Mouse (Mus musculus) bone marrow macrophage, adult 2 months (primary cell): ENCODE results near the gene Psmb11. TPM values are rescaled to one million over a fixed set of nuclear protein-coding genes. Genes with fewer than 3 reads are reported as not detected.
A peak's percentile ranks its signal among the peaks of the same experiment; 100 is the strongest.

Experiments
- H3K27ac ChIP-seq: 2 replicates; pipeline ENCODE4 v1.5.1; 2012; ENCODE audit warnings: low read depth, low read length; ENCODE audit not compliant: insufficient read depth
- H3K4me1 ChIP-seq: 2 replicates; pipeline ENCODE4 v1.6.1; 2012; ENCODE audit warnings: low read length; ENCODE audit not compliant: control insufficient read depth, insufficient read depth
- H3K4me3 ChIP-seq: 2 replicates; pipeline ENCODE4 v1.5.1; 2012; ENCODE audit warnings: mild to moderate bottlenecking, low read length, moderate library complexity; ENCODE audit not compliant: insufficient read depth
- CTCF ChIP-seq: IDR thresholded peaks from 2 replicates; pipeline ENCODE4 v1.5.1; 2012; ENCODE audit warnings: low read depth, mild to moderate bottlenecking, low read length, moderate library complexity
- POLR2A ChIP-seq: IDR thresholded peaks from 2 replicates; pipeline ENCODE4 v1.6.1; 2012; ENCODE audit warnings: mild to moderate bottlenecking, low read depth, low read length, borderline replicate concordance
- polyA plus RNA-seq: library from polyadenylated mRNA; stranded (reverse); fragments of >200 nt; gene quantifications from 2 replicates; pipeline ENCODE4 v1.2.4, GENCODE M21; 2012; ENCODE audit not compliant: missing spikeins, insufficient read depth, insufficient read length

Psmb11 gene
- polyA plus RNA-seq, 1 experiment, result not detected

DNA sequence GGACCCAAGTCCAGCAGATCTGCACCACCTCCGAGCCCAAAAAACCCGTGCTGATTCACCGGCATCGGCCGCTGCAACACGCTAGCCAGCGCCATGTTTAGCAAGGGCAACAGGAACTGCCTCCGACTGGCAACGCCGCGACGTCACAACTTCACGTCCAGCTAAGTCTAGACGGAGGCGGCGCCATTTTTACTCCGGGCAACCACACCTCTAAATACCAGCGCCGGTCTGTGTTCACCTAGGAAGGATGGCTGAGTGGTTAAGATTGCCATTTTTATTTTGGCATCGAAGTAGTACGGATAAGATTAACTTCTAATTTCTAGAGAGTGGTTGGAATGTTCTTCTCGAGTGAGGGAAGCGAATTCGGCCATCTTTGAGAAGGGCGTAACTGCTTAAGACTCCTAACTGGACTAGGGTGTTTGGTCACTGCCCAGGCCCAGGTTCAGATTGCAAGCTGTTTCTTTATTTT is 3.3 kb upstream of the Psmb11 start, which contains the start of gene Psmb5:
Psmb5 (minus strand) TSS at position 126 of the 469 bp plus-strand sequence.
- Histone ChIP-seq H3K4me3 (peak within 1 kb of the TSS; percentile 84), H3K4me1 (peaks cover 6% of the 10 kb centered on the region), H3K27ac (peak within 1 kb of the TSS; percentile 66)
- TF ChIP-seq POLR2A (no peak), CTCF (no peak)

DNA sequence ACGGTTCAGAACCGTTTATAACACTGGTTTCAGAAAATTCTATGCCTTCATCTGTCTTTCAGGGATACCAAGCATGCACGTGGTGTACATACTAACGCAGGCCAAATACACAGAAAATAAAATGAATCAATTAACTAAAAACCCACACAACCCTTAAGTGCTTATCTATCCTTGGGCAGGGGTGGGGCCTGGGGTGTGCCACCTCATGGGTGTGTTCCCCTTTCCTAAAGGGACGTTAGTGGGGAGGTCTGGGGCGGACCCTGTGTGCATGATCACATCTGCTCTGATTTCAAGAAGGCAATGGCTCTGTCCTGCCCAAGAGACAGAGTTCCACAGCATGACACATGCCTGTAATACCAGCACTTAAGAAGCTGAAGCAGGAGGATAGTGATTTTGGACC is 2.1 kb downstream of the Psmb11 start:
- no peaks in the 10 kb centered on the region for H3K4me1 ChIP-seq
- TF ChIP-seq CTCF, result no peak
- no peak for TF ChIP-seq POLR2A
- no peak overlapping the region for H3K4me3 ChIP-seq
- H3K27ac ChIP-seq, result no peak overlapping the region

DNA sequence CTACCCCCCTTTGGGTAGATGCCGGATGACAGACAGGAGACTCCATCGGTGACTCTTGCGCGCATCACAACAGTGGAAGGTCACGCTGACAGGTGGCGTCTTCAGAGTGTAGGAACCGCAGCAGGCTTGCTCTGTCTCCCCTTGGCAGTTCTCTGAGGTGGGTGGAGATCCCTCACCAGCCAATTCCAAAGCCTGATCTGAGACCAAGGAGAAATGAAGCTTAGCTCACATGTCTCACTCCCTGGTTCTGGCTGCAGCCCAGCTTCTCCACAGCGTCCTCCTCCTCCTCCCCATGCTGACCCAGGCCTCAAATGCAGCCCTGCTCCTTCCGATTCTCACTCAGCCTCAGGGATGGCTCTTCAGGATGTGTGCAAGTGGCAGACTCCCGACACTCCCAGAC is 3.7 kb downstream of the Psmb11 start:
- Histone ChIP-seq H3K27ac (no peak overlapping the region), H3K4me3 (no peak overlapping the region), H3K4me1 (no peaks in the 10 kb centered on the region)
- TF ChIP-seq CTCF (no peak), POLR2A (no peak)

DNA sequence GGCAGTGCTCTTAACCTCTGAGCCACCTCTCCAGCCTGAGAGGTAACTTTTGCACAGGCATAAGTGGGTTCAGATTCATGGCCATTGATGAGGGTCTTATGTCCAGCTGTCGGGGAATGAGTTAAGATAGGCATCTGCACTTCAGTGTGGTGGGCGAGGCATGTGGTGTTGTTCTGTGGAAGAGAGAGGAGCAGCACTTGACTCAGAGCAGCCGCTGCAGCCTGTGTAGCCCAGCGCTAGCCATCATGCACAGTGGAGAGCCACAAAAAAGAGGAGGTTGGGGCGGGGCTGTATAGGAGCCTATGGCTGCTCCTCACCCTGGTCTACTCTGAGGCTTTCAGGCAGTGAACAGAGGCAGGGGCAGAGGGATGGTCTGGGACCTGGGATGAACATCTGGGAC is 6.9 kb downstream of the Psmb11 start:
- TF ChIP-seq CTCF (no peak), POLR2A (no peak)
- no peak overlapping the region for H3K27ac ChIP-seq
- peaks cover 3% of the 10 kb centered on the region; the same call in 1 of the 2 replicates for H3K4me1 ChIP-seq
- no peak overlapping the region for H3K4me3 ChIP-seq

DNA sequence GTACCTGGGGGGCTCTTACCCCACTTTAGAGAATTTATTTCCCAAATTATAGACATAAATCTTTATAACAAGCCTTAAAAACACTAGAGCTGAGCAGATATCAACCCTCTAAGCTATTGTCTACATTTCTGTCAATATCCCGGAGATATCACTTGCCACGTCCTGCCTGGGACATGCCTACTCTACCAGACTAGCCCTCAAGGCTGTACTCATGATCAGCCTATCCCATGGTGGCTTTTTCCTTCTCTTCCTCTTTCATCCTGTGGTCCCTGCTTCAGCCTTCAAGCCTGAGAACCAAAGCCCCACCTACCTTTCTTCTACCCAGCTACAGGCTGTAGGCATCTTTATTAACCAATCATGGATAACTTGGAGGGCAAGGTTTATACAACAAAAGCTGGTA is 8.6 kb downstream of the Psmb11 start:
- TF ChIP-seq CTCF (no peak), POLR2A (no peak)
- H3K4me3 ChIP-seq, result no peak overlapping the region
- H3K27ac ChIP-seq, result no peak overlapping the region
- peaks cover 3% of the 10 kb centered on the region; the same call in 1 of the 2 replicates for H3K4me1 ChIP-seq

DNA sequence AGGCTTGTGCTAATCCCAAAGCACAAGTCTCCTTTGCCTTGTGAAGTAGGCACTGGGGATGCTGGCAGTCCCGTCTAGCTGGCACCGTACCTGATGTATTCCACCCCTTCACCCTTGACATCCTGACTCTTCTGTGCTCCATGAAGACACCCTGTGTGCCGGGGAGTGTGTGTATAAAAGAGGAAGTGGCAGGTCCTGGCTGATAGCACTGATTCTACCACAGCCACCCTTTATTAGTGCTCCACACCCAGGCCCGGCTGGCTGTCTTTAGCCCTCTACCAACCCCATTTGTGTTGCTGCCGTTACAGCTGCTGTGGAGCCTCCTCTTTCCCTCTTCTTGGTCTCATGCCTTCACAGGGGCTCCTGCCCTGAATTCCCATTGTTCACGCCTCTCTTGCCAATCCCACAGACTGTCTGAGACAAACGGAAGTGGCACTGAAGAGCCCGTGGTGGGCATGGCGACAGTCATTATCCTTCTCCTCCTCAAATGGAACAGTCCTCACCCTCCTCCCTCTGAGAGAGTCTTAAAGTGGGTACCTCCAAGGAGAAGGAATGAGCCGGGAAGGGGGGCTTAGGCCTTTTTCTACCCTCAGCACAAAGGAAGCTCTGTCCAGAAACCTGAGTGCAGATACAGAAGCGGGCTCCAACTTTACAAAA is 9.5 kb downstream of the Psmb11 start:
- H3K4me1 ChIP-seq, result peaks cover 3% of the 10 kb centered on the region; the same call in 1 of the 2 replicates
- no peak overlapping the region for H3K4me3 ChIP-seq
- no peak overlapping the region for H3K27ac ChIP-seq
- no peak for TF ChIP-seq CTCF
- TF ChIP-seq POLR2A, result no peak

DNA sequence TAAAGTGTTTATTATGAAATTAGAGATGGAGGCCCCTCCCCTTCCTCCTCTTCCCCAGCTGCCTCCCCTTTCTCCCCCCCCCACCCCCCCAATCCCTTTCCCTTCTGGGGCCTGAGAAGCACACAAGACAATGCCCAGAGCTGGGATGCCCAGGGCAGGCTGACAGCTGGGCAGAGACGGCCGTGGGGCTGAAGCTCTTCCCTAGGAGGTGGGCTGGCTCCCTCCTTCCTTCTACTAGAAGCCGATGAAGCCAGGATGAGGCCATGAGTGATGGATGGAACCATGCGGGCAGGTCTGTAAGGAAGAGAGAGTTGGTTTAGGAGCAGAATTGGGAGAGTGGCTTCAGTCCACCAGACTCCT is 10.0 kb downstream of the Psmb11 start:
- H3K4me1 ChIP-seq, result peaks cover 3% of the 10 kb centered on the region; the same call in 1 of the 2 replicates
- TF ChIP-seq POLR2A, result no peak
- TF ChIP-seq CTCF, result no peak
- no peak overlapping the region for H3K27ac ChIP-seq
- no peak overlapping the region for H3K4me3 ChIP-seq

DNA sequence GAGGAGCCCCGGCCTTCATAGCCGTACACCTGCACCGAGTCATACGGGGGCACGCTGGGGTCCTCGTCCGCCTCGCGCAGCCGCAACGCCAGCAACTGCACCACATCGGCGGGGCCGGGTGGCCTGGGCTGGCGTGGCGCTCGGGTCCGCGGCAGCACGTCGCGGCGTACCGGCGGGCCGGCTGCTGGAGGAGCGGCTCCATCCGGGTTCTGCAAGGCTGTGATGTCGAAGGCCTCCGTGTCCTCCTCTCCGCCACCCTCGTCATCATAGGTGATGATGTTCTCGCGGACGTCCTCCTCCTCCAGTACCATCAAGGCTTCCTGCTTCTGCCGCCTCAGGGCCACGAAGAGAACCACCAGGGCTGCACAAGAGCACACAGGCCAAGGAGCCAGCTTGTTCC is 11.0 kb downstream of the Psmb11 start:
- no peak overlapping the region for H3K27ac ChIP-seq
- peaks cover 3% of the 10 kb centered on the region; the same call in 1 of the 2 replicates for H3K4me1 ChIP-seq
- no peak overlapping the region for H3K4me3 ChIP-seq
- no peak for TF ChIP-seq POLR2A
- TF ChIP-seq CTCF, result no peak

DNA sequence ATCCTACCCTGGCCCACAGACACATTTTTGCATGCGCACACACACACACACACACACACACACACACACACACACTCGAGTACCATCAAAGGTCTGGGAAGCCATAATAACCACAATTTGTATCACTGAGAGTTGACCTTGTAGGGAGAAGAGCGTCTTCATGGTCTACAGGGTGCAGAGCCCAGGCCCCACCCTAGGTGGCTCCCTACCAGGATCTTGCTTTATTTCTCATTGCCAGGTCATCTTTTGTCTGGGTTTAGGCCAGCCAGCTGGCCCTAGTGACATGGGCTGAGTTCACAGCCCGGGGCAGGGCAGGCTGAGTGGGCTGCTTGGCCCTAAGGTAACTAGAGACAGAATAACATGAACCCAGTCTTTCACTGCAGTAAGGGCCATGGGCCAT is 12.9 kb downstream of the Psmb11 start:
- H3K4me1 ChIP-seq, result peaks cover 3% of the 10 kb centered on the region; the same call in 1 of the 2 replicates
- no peak for TF ChIP-seq POLR2A
- TF ChIP-seq CTCF, result no peak
- H3K27ac ChIP-seq, result no peak overlapping the region
- H3K4me3 ChIP-seq, result no peak overlapping the region

DNA sequence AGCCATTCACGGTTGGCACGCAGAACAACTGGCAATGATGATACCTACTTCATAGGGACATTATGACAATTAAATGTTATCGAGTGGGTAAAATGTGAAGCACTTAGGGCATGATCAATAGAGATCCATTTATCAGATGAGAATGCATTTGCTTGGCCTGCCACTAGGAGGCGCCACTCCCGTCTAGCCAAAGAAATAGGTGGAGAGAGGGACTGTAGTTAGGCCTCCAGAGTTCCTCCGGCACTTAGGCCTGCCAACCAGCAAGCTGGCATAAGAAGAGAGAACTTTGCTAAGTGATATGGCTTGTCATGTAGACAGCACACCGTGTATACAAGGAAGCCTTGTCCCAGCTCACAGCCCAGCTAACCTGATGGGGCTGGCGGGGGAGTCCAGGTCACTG is 15.7 kb downstream of the Psmb11 start:
- Histone ChIP-seq H3K4me3 (no peak overlapping the region), H3K27ac (no peak overlapping the region), H3K4me1 (no peaks in the 10 kb centered on the region)
- TF ChIP-seq POLR2A (no peak), CTCF (peak; percentile 87)

DNA sequence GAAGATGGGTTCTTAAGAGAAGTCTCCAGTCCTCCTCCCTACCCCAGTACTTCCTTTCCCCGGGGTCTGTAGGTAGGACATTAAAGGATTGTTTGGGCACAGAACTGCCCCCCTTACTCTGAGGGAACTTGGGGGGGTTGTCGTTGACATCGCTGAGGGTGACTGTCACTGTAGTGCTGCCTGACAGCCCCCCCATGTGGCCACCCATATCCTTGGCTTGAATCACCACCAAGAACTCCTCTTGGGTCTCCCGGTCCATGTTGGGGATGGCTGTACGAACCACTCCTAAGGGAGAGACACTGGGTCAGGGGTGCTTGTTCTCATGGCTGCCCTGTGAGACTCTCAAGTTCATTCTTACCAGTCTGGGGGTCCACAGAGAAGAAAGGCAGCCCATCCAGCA is 17.0 kb downstream of the Psmb11 start:
- Histone ChIP-seq H3K27ac (no peak overlapping the region), H3K4me1 (no peaks in the 10 kb centered on the region), H3K4me3 (no peak overlapping the region)
- TF ChIP-seq CTCF (no peak), POLR2A (no peak)
